Mouse (Mus musculus) thymus, adult 2 months (tissue): ENCODE data around the gene Nfia. TPM values are rescaled to one million over a fixed set of nuclear protein-coding genes. Genes with fewer than 3 reads are reported as not detected.

Experiments used
- DNase-seq: peaks from one replicate; pipeline ENCODE4 v3.0.0; 2021
- H3K27ac ChIP-seq: fragments of 200-500 bp; 2 replicates; pipeline ENCODE4 v1.5.1; 2012; ENCODE audit warnings: low read length, control low read depth; ENCODE audit not compliant: control insufficient read depth, insufficient read depth
- H3K27me3 ChIP-seq: fragments of 200-500 bp; 2 replicates; pipeline ENCODE4 v1.6.1; 2012; ENCODE audit warnings: mild to moderate bottlenecking, low read length, moderate library complexity, mixed read lengths; ENCODE audit not compliant: control insufficient read depth, insufficient read depth
- H3K36me3 ChIP-seq: fragments of 200-500 bp; 2 replicates; pipeline ENCODE4 v1.6.1; 2012; ENCODE audit warnings: mild to moderate bottlenecking, low read length, moderate library complexity; ENCODE audit not compliant: control insufficient read depth, insufficient read depth
- H3K4me1 ChIP-seq: fragments of 200-500 bp; replicated peaks from 2 replicates; pipeline ENCODE4 v1.6.1; 2012; ENCODE audit warnings: low read length; ENCODE audit not compliant: control insufficient read depth, insufficient read depth
- H3K4me3 ChIP-seq: fragments of 200-500 bp; 2 replicates; pipeline ENCODE4 v1.5.1; 2012; ENCODE audit warnings: mild to moderate bottlenecking, low read length, control low read depth, moderate library complexity; ENCODE audit not compliant: control insufficient read depth, insufficient read depth
- CTCF ChIP-seq: fragments of 200-500 bp; IDR thresholded peaks from 2 replicates; pipeline ENCODE4 v1.5.1; 2012; ENCODE audit warnings: mild to moderate bottlenecking, control low read depth, low read length, moderate library complexity, borderline replicate concordance; ENCODE audit not compliant: control insufficient read depth, poor library complexity, insufficient read depth; ENCODE audit errors: extremely low read depth
- POLR2A ChIP-seq: fragments of 200-500 bp; IDR thresholded peaks from 2 replicates; pipeline ENCODE4 v1.6.1; 2012; ENCODE audit warnings: mild to moderate bottlenecking, low read length, control low read depth, moderate library complexity; ENCODE audit not compliant: control insufficient read depth, poor library complexity, insufficient read depth; ENCODE audit errors: extremely low read depth
- WGBS: fragments of 180-500 bp; shearing (Covaris S2); methylation state at CpG from one replicate; pipeline ENCODE4 v1.1.7; 2018; 5-methylcytosine and 5-hydroxymethylcytosine counted together
- polyA plus RNA-seq: library from polyadenylated mRNA; depleted of rRNA; stranded (reverse); fragments of >200 nt; gene quantifications from 2 replicates; pipeline ENCODE4 v1.2.3, GENCODE M21; 2012

Nfia gene
- polyA plus RNA-seq, 1 experiment = 26.4 TPM

- Histone ChIP-seq H3K27me3 (no peaks in the 10 kb centered on the region), H3K36me3 (no peaks in the 10 kb centered on the region), H3K4me3 (no peak overlapping the region), H3K4me1 (no peaks in the 10 kb centered on the region), H3K27ac (no peak overlapping the region)
- WGBS = 95% methylated on average over 8 of the region's 8 CpGs
- no peak for TF ChIP-seq CTCF
- no peak for TF ChIP-seq POLR2A
- DNase-seq = no peak
Measured at GRCm38 (mm10) chr4:97855712-97856420, 83.3 kb downstream of the Nfia start.

GRCm38 (mm10) chr4:97857549-97857948 is 85.0 kb downstream of the Nfia start:
- no peaks in the 10 kb centered on the region for H3K4me1 ChIP-seq
- H3K4me3 ChIP-seq = no peak overlapping the region
- H3K36me3 ChIP-seq = no peaks in the 10 kb centered on the region
- TF ChIP-seq POLR2A (no peak), CTCF (no peak)
- no peaks in the 10 kb centered on the region for H3K27me3 ChIP-seq
- whole genome bisulfite sequencing = 96% methylated on average over 2 of the region's 2 CpGs
- H3K27ac ChIP-seq = no peak overlapping the region
- DNase-seq = no peak

- Histone ChIP-seq H3K27me3 (no peaks in the 10 kb centered on the region), H3K36me3 (no peaks in the 10 kb centered on the region), H3K4me1 (no peaks in the 10 kb centered on the region), H3K4me3 (no peak overlapping the region), H3K27ac (no peak overlapping the region)
- TF ChIP-seq POLR2A (no peak), CTCF (no peak)
- WGBS = 87% methylated on average over 4 of the region's 4 CpGs
- no peak for DNase-seq
Measured at GRCm38 (mm10) chr4:97859431-97859830, 86.9 kb downstream of the Nfia start.

- H3K4me1 ChIP-seq = no peaks in the 10 kb centered on the region
- no peak overlapping the region for H3K27ac ChIP-seq
- no peak overlapping the region for H3K4me3 ChIP-seq
- H3K36me3 ChIP-seq = no peaks in the 10 kb centered on the region
- WGBS = 83% methylated on average over 3 of the region's 3 CpGs
- no peak for DNase-seq
- H3K27me3 ChIP-seq = no peaks in the 10 kb centered on the region
- TF ChIP-seq CTCF (no peak), POLR2A (no peak)
Measured at GRCm38 (mm10) chr4:97860376-97860775, 87.8 kb downstream of the Nfia start.

- WGBS = 94% methylated on average over 8 of the region's 8 CpGs
- DNase-seq = no peak
- H3K27me3 ChIP-seq = no peaks in the 10 kb centered on the region
- no peak for TF ChIP-seq POLR2A
- H3K27ac ChIP-seq = no peak overlapping the region
- no peak overlapping the region for H3K4me3 ChIP-seq
- no peaks in the 10 kb centered on the region for H3K36me3 ChIP-seq
- H3K4me1 ChIP-seq = no peaks in the 10 kb centered on the region
Measured at GRCm38 (mm10) chr4:97860791-97861344, 88.3 kb downstream of the Nfia start.

- Histone ChIP-seq H3K27me3 (no peaks in the 10 kb centered on the region), H3K27ac (no peak overlapping the region), H3K4me3 (no peak overlapping the region), H3K36me3 (no peaks in the 10 kb centered on the region), H3K4me1 (no peaks in the 10 kb centered on the region)
- 95% methylated on average over 6 of the region's 6 CpGs for WGBS
- DNase-seq = no peak
- no peak for TF ChIP-seq CTCF
- no peak for TF ChIP-seq POLR2A
Measured at GRCm38 (mm10) chr4:97862379-97862778, 89.8 kb downstream of the Nfia start.
